Mouse (Mus musculus) limb, embryonic 10.5 days (tissue): ENCODE measurements at regions not wholly inside any gene's neighbourhood (a gene's known extent, or its start where the extent isn't known, plus 50 kb on each side); places are given as distances from the start of the nearest gene placed in this dataset.

Experiments used
- DNase-seq: peaks from one replicate; pipeline ENCODE4 v3.0.0-alpha.2; 2017; ENCODE audit warnings: low spot score
- H3K27ac ChIP-seq: fragments of 300-500 bp; sonication (generic); 2 replicates; pipeline ENCODE4 v1.5.1; 2016; ENCODE audit warnings: mild to moderate bottlenecking
- H3K27me3 ChIP-seq: fragments of 300-500 bp; sonication (generic); 2 replicates; pipeline ENCODE4 v1.6.1; 2016; ENCODE audit warnings: low read depth, mild to moderate bottlenecking; ENCODE audit not compliant: poor library complexity, severe bottlenecking
- H3K36me3 ChIP-seq: fragments of 300-500 bp; sonication (generic); 2 replicates; pipeline ENCODE4 v1.6.1; 2016; ENCODE audit warnings: mild to moderate bottlenecking, moderate library complexity
- H3K4me1 ChIP-seq: fragments of 300-500 bp; sonication (generic); 2 replicates; pipeline ENCODE4 v1.6.1; 2016
- H3K4me3 ChIP-seq: fragments of 300-500 bp; sonication (generic); 2 replicates; pipeline ENCODE4 v1.5.1; 2016; ENCODE audit warnings: mild to moderate bottlenecking, moderate library complexity
- H3K9me3 ChIP-seq: fragments of 300-500 bp; sonication (generic); replicated peaks from 2 replicates; pipeline ENCODE4 v1.6.1; 2016; ENCODE audit warnings: mild to moderate bottlenecking
- WGBS: fragments of 180-500 bp; shearing (Covaris S2); methylation state at CpG from one replicate; pipeline ENCODE4 v1.1.7; 2016; 5-methylcytosine and 5-hydroxymethylcytosine counted together

GRCm38 (mm10) chr3:133760221-133760620 lies 215.3 kb upstream of the Tet2 start:
- no peak overlapping the region for H3K4me3 ChIP-seq
- H3K36me3 ChIP-seq, result no peaks in the 10 kb centered on the region
- no peaks in the 10 kb centered on the region for H3K27me3 ChIP-seq
- no peak for DNase-seq
- no peaks in the 10 kb centered on the region for H3K9me3 ChIP-seq
- H3K27ac ChIP-seq, result no peak overlapping the region
- 91% methylated on average over 1 of the region's 1 CpGs for WGBS
- peaks cover 8% of the 10 kb centered on the region for H3K4me1 ChIP-seq

GRCm38 (mm10) chr3:133763721-133764120 lies 218.8 kb upstream of the Tet2 start:
- Histone ChIP-seq H3K27ac (no peak overlapping the region), H3K27me3 (no peaks in the 10 kb centered on the region), H3K36me3 (no peaks in the 10 kb centered on the region), H3K4me1 (no peaks in the 10 kb centered on the region), H3K9me3 (no peaks in the 10 kb centered on the region), H3K4me3 (no peak overlapping the region)
- DNase-seq, result no peak

- no peak overlapping the region for H3K4me3 ChIP-seq
- no peaks in the 10 kb centered on the region for H3K27me3 ChIP-seq
- H3K36me3 ChIP-seq, result no peaks in the 10 kb centered on the region
- WGBS, result 72% methylated on average over 2 of the region's 2 CpGs
- no peak overlapping the region for H3K27ac ChIP-seq
- no peaks in the 10 kb centered on the region for H3K4me1 ChIP-seq
- no peak for DNase-seq
- H3K9me3 ChIP-seq, result no peaks in the 10 kb centered on the region
Measured at GRCm38 (mm10) chr3:133773490-133773889, 228.6 kb upstream of the Tet2 start.

DNA sequence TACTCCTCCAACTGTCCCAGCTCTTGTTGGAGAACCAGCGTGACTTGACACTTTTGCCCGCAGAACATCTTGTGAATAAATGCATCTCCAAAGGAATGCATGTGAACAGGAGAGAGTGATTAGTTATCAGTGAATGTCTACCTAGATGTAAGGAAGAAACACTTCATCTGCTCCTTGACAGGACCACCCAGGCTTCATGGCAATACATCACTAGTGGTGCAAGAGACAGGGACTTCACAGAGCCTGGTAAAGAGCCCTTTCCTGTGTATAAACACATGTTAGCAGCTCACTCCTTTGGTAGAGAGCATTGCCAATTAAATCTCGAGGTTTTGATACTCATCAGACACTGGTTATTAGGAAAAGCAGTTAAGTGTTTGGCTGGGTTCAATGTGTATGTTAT lies 229.3 kb upstream of the Tet2 start:
- no peaks in the 10 kb centered on the region for H3K36me3 ChIP-seq
- H3K9me3 ChIP-seq, result no peaks in the 10 kb centered on the region
- no peaks in the 10 kb centered on the region for H3K27me3 ChIP-seq
- H3K4me3 ChIP-seq, result no peak overlapping the region
- DNase-seq, result no peak
- H3K4me1 ChIP-seq, result no peaks in the 10 kb centered on the region
- WGBS, result 53% methylated on average over 3 of the region's 3 CpGs
- no peak overlapping the region for H3K27ac ChIP-seq

DNA sequence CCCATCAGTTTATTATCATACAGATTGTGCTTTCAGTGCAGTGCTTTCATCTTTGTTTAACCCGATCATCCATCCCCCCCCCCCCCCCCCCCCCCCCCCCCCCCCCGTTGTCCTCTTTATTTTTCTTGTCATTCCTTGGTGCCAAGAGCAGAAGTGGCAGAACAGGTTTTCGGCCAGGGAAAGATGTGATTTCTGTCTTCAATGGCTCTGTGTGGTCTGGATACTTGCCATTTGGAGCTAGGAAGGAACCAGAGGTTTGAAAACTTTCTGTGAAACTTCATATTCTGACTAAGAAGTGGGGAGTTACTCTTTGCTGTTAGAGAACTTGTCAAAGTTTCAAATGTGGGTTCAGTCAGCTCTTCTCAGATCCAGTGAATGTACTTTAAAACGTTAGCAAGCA lies 231.1 kb upstream of the Tet2 start:
- no peak for DNase-seq
- no peak overlapping the region for H3K4me3 ChIP-seq
- no peaks in the 10 kb centered on the region for H3K27me3 ChIP-seq
- H3K27ac ChIP-seq, result no peak overlapping the region
- 28% methylated on average over 4 of the region's 4 CpGs for WGBS
- H3K9me3 ChIP-seq, result no peaks in the 10 kb centered on the region
- H3K4me1 ChIP-seq, result no peaks in the 10 kb centered on the region
- no peaks in the 10 kb centered on the region for H3K36me3 ChIP-seq

GRCm38 (mm10) chr3:133779161-133779789 lies 234.3 kb upstream of the Tet2 start:
- Histone ChIP-seq H3K9me3 (no peaks in the 10 kb centered on the region), H3K4me1 (no peaks in the 10 kb centered on the region), H3K27me3 (no peaks in the 10 kb centered on the region), H3K27ac (no peak overlapping the region), H3K4me3 (no peak overlapping the region), H3K36me3 (no peaks in the 10 kb centered on the region)
- DNase-seq, result no peak
- WGBS, result 81% methylated on average over 2 of the region's 2 CpGs

GRCm38 (mm10) chr3:133783060-133783459 lies 238.1 kb upstream of the Tet2 start:
- Histone ChIP-seq H3K4me3 (no peak overlapping the region), H3K36me3 (no peaks in the 10 kb centered on the region), H3K4me1 (no peaks in the 10 kb centered on the region), H3K27me3 (no peaks in the 10 kb centered on the region), H3K9me3 (no peaks in the 10 kb centered on the region), H3K27ac (no peak overlapping the region)
- no peak for DNase-seq
- WGBS, result 86% methylated on average over 1 of the region's 1 CpGs

DNA sequence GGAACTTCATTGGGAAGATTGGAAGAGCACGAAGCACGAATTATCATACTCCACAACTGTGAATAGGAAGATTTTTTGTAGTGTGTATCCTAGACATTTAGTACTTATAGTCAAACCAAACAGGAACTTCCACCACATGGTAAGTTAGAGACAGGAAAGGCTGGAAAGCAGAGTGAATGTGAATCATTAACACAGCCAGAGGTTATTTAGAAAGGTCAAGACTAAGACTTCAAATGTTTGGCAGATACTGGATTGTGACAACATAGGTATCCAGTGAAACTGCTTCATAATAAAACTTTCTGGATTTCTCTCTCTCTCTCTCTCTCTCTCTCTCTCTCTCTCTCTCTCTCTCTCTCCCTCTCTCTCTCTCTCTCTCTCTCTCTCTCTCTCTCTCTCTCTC lies 246.4 kb upstream of the Tet2 start:
- WGBS, result 92% methylated on average over 2 of the region's 2 CpGs
- no peaks in the 10 kb centered on the region for H3K4me1 ChIP-seq
- no peak for DNase-seq
- no peaks in the 10 kb centered on the region for H3K36me3 ChIP-seq
- no peaks in the 10 kb centered on the region for H3K9me3 ChIP-seq
- H3K27ac ChIP-seq, result no peak overlapping the region
- H3K27me3 ChIP-seq, result no peaks in the 10 kb centered on the region
- H3K4me3 ChIP-seq, result no peak overlapping the region

DNA sequence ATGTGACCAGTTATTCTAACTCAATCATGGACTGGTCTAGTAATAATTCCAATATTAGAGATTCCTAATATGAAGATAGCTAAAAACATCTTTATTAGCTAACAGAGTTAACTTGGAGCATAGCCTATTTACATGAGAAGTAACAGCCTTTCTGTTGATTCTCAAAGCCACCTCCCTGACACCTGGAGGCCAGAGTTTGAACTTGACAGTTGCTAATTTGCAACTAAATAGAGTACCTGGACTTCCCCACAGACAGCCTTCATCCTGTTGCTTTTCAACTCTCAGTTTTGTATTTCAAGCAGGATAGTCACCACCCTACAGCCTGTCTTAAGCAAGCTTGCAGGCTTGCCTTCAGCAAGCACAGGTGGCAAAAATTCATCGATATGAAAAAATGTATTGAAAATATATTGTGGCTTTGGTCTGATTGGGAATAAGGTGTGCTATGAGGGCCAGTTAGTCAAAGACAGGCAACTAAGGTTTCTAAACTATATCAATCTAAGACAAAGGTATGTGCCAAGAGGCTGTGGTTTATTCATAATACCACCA lies 264.1 kb upstream of the Tet2 start:
- no peaks in the 10 kb centered on the region for H3K27me3 ChIP-seq
- H3K27ac ChIP-seq, result no peak overlapping the region
- no peak overlapping the region for H3K4me3 ChIP-seq
- no peaks in the 10 kb centered on the region for H3K9me3 ChIP-seq
- 94% methylated on average over 1 of the region's 1 CpGs for WGBS
- H3K4me1 ChIP-seq, result no peaks in the 10 kb centered on the region
- no peaks in the 10 kb centered on the region for H3K36me3 ChIP-seq
- DNase-seq, result no peak

DNA sequence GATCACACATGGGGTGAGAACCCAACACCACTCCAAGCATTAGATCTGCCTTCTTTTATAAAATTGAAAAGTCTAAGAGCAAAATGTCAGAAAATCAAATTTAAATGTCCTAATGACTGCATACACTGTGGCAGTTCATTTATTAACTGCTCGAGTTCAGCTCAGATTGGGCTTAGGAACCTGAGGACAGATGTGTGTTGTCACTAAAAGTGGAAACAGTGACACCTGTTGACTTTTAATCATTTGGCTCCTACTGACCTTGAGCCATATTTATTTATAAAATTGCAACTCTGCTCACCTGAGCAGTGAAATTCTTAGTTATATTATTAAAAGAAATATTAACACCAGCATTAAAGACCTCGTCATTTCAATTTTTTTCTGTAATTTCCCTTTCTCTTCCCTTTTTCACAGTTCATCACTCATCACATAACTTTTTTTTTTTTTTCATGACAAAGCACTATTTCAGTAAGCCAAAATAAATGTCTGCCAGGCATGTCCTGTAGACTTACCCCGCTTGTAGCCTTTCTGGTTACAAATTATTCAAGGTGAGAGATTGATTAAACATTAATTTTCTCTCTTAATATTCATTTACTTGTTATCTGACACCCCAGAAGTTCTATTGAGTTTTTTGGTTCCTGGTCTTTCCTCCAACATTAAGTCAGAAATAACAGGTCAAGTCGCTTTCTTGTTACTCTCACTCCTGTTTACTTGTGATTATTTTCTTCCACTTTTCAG lies 274.2 kb upstream of the Tet2 start:
- Histone ChIP-seq H3K27ac (no peak overlapping the region), H3K4me3 (no peak overlapping the region), H3K4me1 (no peaks in the 10 kb centered on the region), H3K36me3 (no peaks in the 10 kb centered on the region), H3K27me3 (no peaks in the 10 kb centered on the region), H3K9me3 (no peaks in the 10 kb centered on the region)
- no peak for DNase-seq
- WGBS, result 90% methylated on average over 4 of the region's 4 CpGs

- Histone ChIP-seq H3K9me3 (no peaks in the 10 kb centered on the region), H3K36me3 (no peaks in the 10 kb centered on the region), H3K4me3 (no peak overlapping the region), H3K4me1 (no peaks in the 10 kb centered on the region), H3K27me3 (no peaks in the 10 kb centered on the region), H3K27ac (no peak overlapping the region)
- no peak for DNase-seq
- WGBS, result 89% methylated on average over 2 of the region's 2 CpGs
Measured at GRCm38 (mm10) chr3:133833739-133834391, 288.9 kb upstream of the Tet2 start.

DNA sequence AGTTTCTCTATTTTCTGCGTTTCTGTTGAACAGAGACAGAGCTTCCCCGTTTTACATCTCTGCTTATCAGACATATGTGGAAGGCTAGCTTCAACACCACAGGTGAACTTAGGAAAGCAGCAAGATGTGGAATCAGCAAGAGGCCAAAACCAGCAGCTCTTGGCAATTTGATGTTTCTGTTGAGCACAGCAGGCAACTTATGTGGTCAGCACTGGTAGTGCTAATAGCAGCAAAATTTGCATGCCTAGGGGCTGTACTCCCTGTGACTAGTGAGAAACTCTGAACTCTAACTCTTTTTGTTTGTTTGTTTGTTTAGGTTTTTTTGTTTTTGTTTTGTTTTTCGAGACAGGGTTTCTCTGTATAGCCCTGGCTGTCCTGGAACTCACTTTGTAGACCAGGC lies 289.5 kb upstream of the Tet2 start:
- DNase-seq, result no peak
- H3K27ac ChIP-seq, result no peak overlapping the region
- H3K4me1 ChIP-seq, result no peaks in the 10 kb centered on the region
- no peak overlapping the region for H3K4me3 ChIP-seq
- WGBS, result 82% methylated on average over 3 of the region's 3 CpGs
- H3K9me3 ChIP-seq, result no peaks in the 10 kb centered on the region
- H3K36me3 ChIP-seq, result no peaks in the 10 kb centered on the region
- H3K27me3 ChIP-seq, result no peaks in the 10 kb centered on the region

DNA sequence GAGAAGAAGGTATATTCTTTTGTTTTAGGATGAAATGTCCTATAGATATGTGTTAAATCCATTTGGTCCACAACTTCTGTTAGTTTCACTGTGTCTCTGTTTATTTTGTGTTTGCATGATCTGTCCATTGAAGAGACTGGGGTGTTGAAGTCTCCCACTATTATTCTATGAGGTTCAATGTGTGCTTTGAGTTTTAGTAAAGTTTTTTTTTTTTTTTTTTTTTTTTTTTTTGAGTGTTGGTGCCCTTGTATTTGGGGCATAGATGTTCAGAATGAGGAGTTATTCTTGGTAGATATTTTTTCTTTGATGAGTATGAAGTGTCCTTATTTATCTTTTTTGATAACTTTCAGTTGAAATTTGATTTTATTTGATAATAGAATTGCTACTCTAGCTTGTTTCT lies 301.4 kb upstream of the Tet2 start:
- Histone ChIP-seq H3K9me3 (no peaks in the 10 kb centered on the region), H3K36me3 (no peaks in the 10 kb centered on the region), H3K4me1 (no peaks in the 10 kb centered on the region), H3K4me3 (no peak overlapping the region), H3K27me3 (no peaks in the 10 kb centered on the region), H3K27ac (no peak overlapping the region)
- no peak for DNase-seq
